Mouse (Mus musculus): ENCODE measurements around the gene Ski.

- no peak for TF ChIP-seq CTCF (conservative IDR thresholded peaks at IDR 0.05; ENCODE audit: low read length)
- TF ChIP-seq POU5F1 (IDR thresholded peaks at IDR 0.05; ENCODE audit: borderline replicate concordance, low read length) = no peak
Observed at GRCm38 (mm10) chr4:155188803-155189202, 33.6 kb downstream of the Ski start.

Measured in E14TG2a.4 (cell line).